Mouse (Mus musculus) stomach, postnatal 0 days (tissue): ENCODE measurements at regions not wholly inside any gene's neighbourhood (a gene's known extent, or its start where the extent isn't known, plus 50 kb on each side); places are given as distances from the start of the nearest gene placed in this dataset.

ENCODE experiments used
- CTCF ChIP-seq: IDR thresholded peaks from 2 replicates; pipeline ENCODE4 v1.5.1; 2016; ENCODE audit warnings: antibody characterized with exemption, low read depth, mild to moderate bottlenecking, moderate library complexity
- EP300 ChIP-seq: optimal IDR thresholded peaks from 2 replicates; pipeline ENCODE3; 2016; ENCODE audit warnings: antibody characterized with exemption

DNA sequence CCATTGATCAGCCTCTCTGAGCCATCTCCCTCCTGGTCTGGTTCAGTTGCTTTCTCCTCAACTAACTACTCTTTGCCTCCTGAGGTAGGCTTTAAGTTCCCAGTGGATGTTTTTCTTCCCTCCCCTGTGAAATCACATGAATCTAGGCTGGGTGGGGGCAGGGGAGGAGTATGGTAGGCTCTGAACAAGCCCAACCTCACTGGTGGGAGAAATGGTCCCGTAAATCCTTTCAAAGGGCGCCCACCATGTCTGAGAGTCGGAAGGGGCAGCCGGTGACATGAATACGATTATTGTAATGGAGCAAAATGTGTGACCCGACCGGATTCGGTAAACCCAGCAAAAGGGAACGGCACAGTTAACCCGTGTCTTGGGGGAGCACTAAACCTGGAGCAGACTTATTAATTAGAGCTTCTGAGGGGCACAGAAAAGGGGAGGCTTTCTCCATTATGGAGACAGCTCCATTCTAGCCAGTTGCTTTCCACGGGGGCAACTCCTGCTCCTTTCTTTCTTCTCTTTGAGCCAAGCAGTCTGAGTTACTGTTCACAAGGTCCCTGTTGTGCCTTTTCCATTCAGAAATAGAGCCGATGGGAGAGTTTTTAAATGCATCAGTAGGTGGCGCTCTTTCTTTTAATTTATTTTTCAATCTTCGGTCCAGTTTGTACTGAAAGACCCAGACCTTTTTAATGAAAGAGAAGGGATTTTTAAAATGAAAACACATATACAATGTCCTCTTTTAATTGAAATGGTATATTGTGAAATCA is 730.8 kb downstream of the Egfem1 start:
- no peak for TF ChIP-seq EP300
- TF ChIP-seq CTCF, result peak; percentile 74
